Mouse (Mus musculus) megakaryocyte, embryonic 14.5 days (primary cell): Measurements from ENCODE around the gene Vps13d.

Experiments
- FLI1 ChIP-seq: IDR thresholded peaks from 2 replicates; pipeline ENCODE4 v1.6.1; 2012; ENCODE audit warnings: low read length, inconsistent platforms, mixed read lengths
- GATA1 ChIP-seq: IDR thresholded peaks from 3 replicates; pipeline ENCODE4 v1.6.1; 2012; ENCODE audit warnings: mixed read lengths, low read length, inconsistent platforms, borderline replicate concordance

DNA sequence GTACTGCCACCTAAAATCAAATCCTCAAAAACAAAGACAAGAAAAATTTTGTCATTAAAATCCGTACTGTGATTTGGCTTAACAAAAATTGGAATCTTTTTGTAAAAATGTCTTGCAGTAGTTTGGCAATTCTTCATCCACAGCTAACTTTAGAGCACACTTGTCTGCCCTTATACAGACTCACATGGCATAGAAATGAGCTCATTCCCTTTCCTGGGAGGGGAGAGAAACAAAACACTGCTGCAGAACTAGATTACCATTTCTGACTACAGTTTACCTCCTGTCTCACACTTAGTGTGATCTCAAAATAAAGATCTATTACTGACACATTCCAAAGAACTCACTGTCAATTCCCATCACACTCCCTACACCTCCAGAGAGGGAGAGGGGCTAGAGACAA is 58.1 kb downstream of the Vps13d start:
- TF ChIP-seq GATA1 (no peak), FLI1 (no peak)
